Mouse (Mus musculus): ENCODE measurements around the gene Trim28. TPM values are rescaled to one million over a fixed set of nuclear protein-coding genes. Genes with fewer than 3 reads are reported as not detected.

Trim28 gene
- total RNA-seq (2014; rRNA removed) (467 and 650 TPM in 2 replicates), polyA plus RNA-seq (2015; fragmentation: Nextera tagmentation; extraction: Ambion mirVana) (187 and 190 TPM in 2 replicates)

- no peak for DNase-seq (ENCODE audit: low spot score)
- 83% methylated on average over 3 of the region's 3 CpGs for WGBS
- H3K27me3 ChIP-seq (ENCODE audit: insufficient read depth, low read length), result no peaks in the 10 kb centered on the region
- H3K4me3 ChIP-seq (ENCODE audit: low read depth, low read length), result no peak within 1 kb of the TSS
- no peaks in the 10 kb centered on the region for H3K9me3 ChIP-seq (ENCODE audit: low read length)
- no peak within 1 kb of the TSS for H3K9ac ChIP-seq (replicated peaks; ENCODE audit: low read length, poor library complexity, severe bottlenecking)
- H3K36me3 ChIP-seq (ENCODE audit: insufficient read depth, low read length), result no peaks in the 10 kb centered on the region
- H3K4me1 ChIP-seq (ENCODE audit: insufficient read depth, low read length), result no peaks in the 10 kb centered on the region
- no peak within 1 kb of the TSS for H3K27ac ChIP-seq (ENCODE audit: low read depth, low read length)
- no peak within 1 kb of the TSS for H3K4me2 ChIP-seq (ENCODE audit: low read depth, low read length, poor library complexity, severe bottlenecking)
- no peak for ATAC-seq (ENCODE audit: low FRiP score)
- TF ChIP-seq CTCF (IDR thresholded peaks at IDR 0.05), result no peak
These were observed at the start of gene Trim28 for GRCm38 (mm10) chr7:12998851-12999250. Gene Trim28 (plus strand): TSS chr7:12999114.

- WGBS, result 10% methylated on average over 16 of the region's 16 CpGs
- Histone ChIP-seq H3K9me3 (ENCODE audit: low read length) (no peaks in the 10 kb centered on the region), H3K27me3 (ENCODE audit: insufficient read depth, low read length) (no peaks in the 10 kb centered on the region), H3K4me2 (ENCODE audit: low read depth, low read length, poor library complexity, severe bottlenecking) (peak overlapping the region; percentile 83), H3K27ac (ENCODE audit: low read depth, low read length) (peak overlapping the region; percentile 87), H3K4me1 (ENCODE audit: insufficient read depth, low read length) (peaks cover 3% of the 10 kb centered on the region; the same call in 1 of the 2 replicates), H3K9ac (replicated peaks; ENCODE audit: low read length, poor library complexity, severe bottlenecking) (peak overlapping the region; percentile 65), H3K4me3 (ENCODE audit: low read depth, low read length) (peak overlapping the region; percentile 44), H3K36me3 (ENCODE audit: insufficient read depth, low read length) (no peaks in the 10 kb centered on the region)
- TF ChIP-seq CTCF (IDR thresholded peaks at IDR 0.05), result no peak
- ATAC-seq (ENCODE audit: low FRiP score), result peak; percentile 44
- no peak for DNase-seq (ENCODE audit: low spot score)
These were observed 49.1 kb upstream of the Trim28 start for GRCm38 (mm10) chr7:12949872-12950229.

- Histone ChIP-seq H3K36me3 (ENCODE audit: insufficient read depth, low read length) (no peaks in the 10 kb centered on the region), H3K4me1 (ENCODE audit: insufficient read depth, low read length) (peaks cover 3% of the 10 kb centered on the region; the same call in 1 of the 2 replicates), H3K4me2 (ENCODE audit: low read depth, low read length, poor library complexity, severe bottlenecking) (no peak overlapping the region), H3K9me3 (ENCODE audit: low read length) (no peaks in the 10 kb centered on the region), H3K4me3 (ENCODE audit: low read depth, low read length) (no peak overlapping the region), H3K27ac (ENCODE audit: low read depth, low read length) (no peak overlapping the region), H3K9ac (replicated peaks; ENCODE audit: low read length, poor library complexity, severe bottlenecking) (no peak overlapping the region), H3K27me3 (ENCODE audit: insufficient read depth, low read length) (no peaks in the 10 kb centered on the region)
- ATAC-seq (ENCODE audit: low FRiP score) (no peak), DNase-seq (ENCODE audit: low spot score) (peak; percentile 54)
- peak; percentile 54 for TF ChIP-seq CTCF (IDR thresholded peaks at IDR 0.05)
- WGBS, result 42% methylated on average over 3 of the region's 3 CpGs
These were observed 44.0 kb upstream of the Trim28 start for GRCm38 (mm10) chr7:12954896-12955295.

DNA sequence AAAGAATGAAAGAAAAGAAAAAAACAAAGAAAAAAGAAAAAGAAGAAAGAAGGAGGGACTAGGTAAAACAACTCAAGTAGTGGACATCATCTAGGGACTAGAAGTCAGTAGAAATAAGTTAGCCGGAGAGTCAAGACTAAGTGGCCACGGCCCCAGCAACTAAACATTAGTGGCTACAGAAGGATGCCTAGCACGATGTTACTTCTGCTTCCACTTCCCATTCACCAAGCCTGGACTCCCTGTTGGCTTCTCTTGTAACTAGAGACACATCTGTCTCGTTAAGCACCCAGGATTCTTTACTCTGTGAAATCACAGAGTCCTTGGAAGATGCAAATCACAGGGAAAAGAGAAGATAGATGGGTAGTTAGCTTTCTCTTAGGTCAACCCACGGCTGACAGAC, 41.4 kb upstream of the Trim28 start:
- H3K36me3 ChIP-seq (ENCODE audit: insufficient read depth, low read length), result no peaks in the 10 kb centered on the region
- 71% methylated on average over 5 of the region's 5 CpGs for WGBS
- no peak overlapping the region for H3K4me3 ChIP-seq (ENCODE audit: low read depth, low read length)
- ATAC-seq (ENCODE audit: low FRiP score) (no peak), DNase-seq (ENCODE audit: low spot score) (no peak)
- H3K9ac ChIP-seq (replicated peaks; ENCODE audit: low read length, poor library complexity, severe bottlenecking), result no peak overlapping the region
- no peak overlapping the region for H3K4me2 ChIP-seq (ENCODE audit: low read depth, low read length, poor library complexity, severe bottlenecking)
- no peaks in the 10 kb centered on the region for H3K9me3 ChIP-seq (ENCODE audit: low read length)
- H3K4me1 ChIP-seq (ENCODE audit: insufficient read depth, low read length), result no peaks in the 10 kb centered on the region
- no peaks in the 10 kb centered on the region for H3K27me3 ChIP-seq (ENCODE audit: insufficient read depth, low read length)
- H3K27ac ChIP-seq (ENCODE audit: low read depth, low read length), result no peak overlapping the region
- TF ChIP-seq CTCF (IDR thresholded peaks at IDR 0.05), result no peak

DNA sequence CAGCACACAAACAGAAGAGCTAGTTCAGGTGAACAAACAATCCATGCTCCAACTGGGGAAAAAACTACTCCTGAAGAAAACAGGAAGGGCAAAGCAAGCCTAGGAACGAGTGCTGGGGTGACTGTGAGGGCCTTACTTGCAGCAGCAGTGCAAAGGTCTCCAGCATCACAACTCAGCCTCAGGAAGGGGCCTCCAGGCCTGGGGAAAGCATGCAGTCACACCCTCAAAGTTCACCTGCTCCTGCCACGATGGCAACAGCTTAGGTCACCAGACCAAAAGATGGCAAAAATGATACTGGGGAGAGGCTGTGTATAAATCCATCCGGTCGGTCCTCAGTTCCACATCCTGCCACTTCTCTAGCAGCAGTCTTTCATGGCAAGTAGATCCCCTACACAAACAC, 40.0 kb upstream of the Trim28 start:
- DNase-seq (ENCODE audit: low spot score), result no peak
- Histone ChIP-seq H3K4me1 (ENCODE audit: insufficient read depth, low read length) (no peaks in the 10 kb centered on the region), H3K9me3 (ENCODE audit: low read length) (no peaks in the 10 kb centered on the region), H3K27ac (ENCODE audit: low read depth, low read length) (no peak overlapping the region), H3K27me3 (ENCODE audit: insufficient read depth, low read length) (no peaks in the 10 kb centered on the region), H3K4me2 (ENCODE audit: low read depth, low read length, poor library complexity, severe bottlenecking) (no peak overlapping the region), H3K36me3 (ENCODE audit: insufficient read depth, low read length) (no peaks in the 10 kb centered on the region), H3K9ac (replicated peaks; ENCODE audit: low read length, poor library complexity, severe bottlenecking) (no peak overlapping the region), H3K4me3 (ENCODE audit: low read depth, low read length) (no peak overlapping the region)
- no peak for TF ChIP-seq CTCF (IDR thresholded peaks at IDR 0.05)
- no peak for ATAC-seq (ENCODE audit: low FRiP score)
- 83% methylated on average over 4 of the region's 4 CpGs for WGBS

DNA sequence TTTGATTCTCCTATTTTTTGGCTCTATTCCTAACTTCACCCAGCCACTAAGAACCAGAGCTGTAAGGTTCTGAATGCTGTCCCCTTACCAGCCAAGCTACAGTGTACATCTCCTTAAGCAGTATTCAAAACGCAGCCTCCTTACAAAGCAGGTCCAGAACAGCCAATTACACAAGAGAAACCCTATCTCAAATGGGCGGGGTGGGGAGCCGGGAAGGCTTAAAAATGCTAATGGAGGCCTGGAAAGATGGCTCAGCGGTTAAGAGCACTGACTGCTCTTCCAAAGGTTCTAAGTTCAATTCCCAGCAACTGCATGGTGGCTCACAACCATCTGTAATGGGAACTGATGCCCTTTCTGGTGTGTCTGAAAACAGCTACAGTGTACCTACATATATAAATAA, 39.2 kb upstream of the Trim28 start:
- Histone ChIP-seq H3K9ac (replicated peaks; ENCODE audit: low read length, poor library complexity, severe bottlenecking) (no peak overlapping the region), H3K27ac (ENCODE audit: low read depth, low read length) (no peak overlapping the region), H3K4me3 (ENCODE audit: low read depth, low read length) (no peak overlapping the region), H3K9me3 (ENCODE audit: low read length) (no peaks in the 10 kb centered on the region), H3K4me2 (ENCODE audit: low read depth, low read length, poor library complexity, severe bottlenecking) (no peak overlapping the region), H3K4me1 (ENCODE audit: insufficient read depth, low read length) (peaks cover under 1% of the 10 kb centered on the region; the same call in 1 of the 2 replicates), H3K36me3 (ENCODE audit: insufficient read depth, low read length) (no peaks in the 10 kb centered on the region), H3K27me3 (ENCODE audit: insufficient read depth, low read length) (no peaks in the 10 kb centered on the region)
- TF ChIP-seq CTCF (IDR thresholded peaks at IDR 0.05), result no peak
- DNase-seq (ENCODE audit: low spot score) (no peak), ATAC-seq (ENCODE audit: low FRiP score) (no peak)
- WGBS, result 21% methylated on average over 4 of the region's 4 CpGs

Measured in midbrain, postnatal 0 days (tissue).